Mouse (Mus musculus) cortical plate, adult 2 months (tissue): ENCODE measurements around the gene Amz2.

Source experiments
- CTCF ChIP-seq: fragments of 200-500 bp; IDR thresholded peaks from 2 replicates; pipeline ENCODE4 v1.5.1; 2011; ENCODE audit warnings: mild to moderate bottlenecking, control low read depth, low read length; ENCODE audit not compliant: insufficient read depth; ENCODE audit errors: extremely low read depth
- POLR2A ChIP-seq: fragments of 200-500 bp; IDR thresholded peaks from 2 replicates; pipeline ENCODE4 v1.6.1; 2011; ENCODE audit warnings: mild to moderate bottlenecking, low read length, control low read depth; ENCODE audit not compliant: insufficient read depth; ENCODE audit errors: extremely low read depth

- TF ChIP-seq CTCF, result no peak
- TF ChIP-seq POLR2A, result no peak
Measured at GRCm38 (mm10) chr11:109480440-109480839, 54.7 kb downstream of the Amz2 start.
